Mouse (Mus musculus) megakaryocyte, embryonic 14.5 days (primary cell): ENCODE results near the gene Mocs1.

ENCODE experiments used
- FLI1 ChIP-seq: IDR thresholded peaks from 2 replicates; pipeline ENCODE4 v1.6.1; 2012; ENCODE audit warnings: low read length, inconsistent platforms, mixed read lengths
- GATA1 ChIP-seq: IDR thresholded peaks from 3 replicates; pipeline ENCODE4 v1.6.1; 2012; ENCODE audit warnings: mixed read lengths, low read length, inconsistent platforms, borderline replicate concordance

DNA sequence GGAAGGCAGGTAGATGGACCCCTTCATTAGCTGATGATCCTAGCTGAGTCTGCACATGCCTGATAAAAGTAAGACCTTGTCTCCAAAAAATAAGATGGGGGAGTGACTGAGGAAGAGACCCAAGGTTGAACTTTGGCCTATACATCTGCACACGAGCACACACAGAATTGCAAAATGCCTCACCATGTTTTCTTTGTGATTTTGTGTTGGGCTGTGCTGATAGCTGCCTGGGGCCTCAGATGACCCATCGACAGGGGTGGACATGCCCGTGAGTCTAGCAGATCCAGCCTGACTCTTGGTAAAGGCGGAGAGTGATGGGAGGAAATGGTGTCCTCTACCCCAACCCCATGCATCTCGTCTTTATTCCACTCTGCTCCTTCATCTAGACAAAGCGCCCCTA lies 6.1 kb downstream of the Mocs1 start:
- TF ChIP-seq GATA1 (no peak), FLI1 (no peak)
